In genomic region chr10:128745946-128746613, GRCm38 (mm10) we compare ENCODE assay signal across 9 mouse cellular contexts. TPM values are rescaled to one million over a fixed set of nuclear protein-coding genes. Genes with fewer than 3 reads are reported as not detected.
DNase-seq lines count a peak whose midpoint lies in the region; ATAC-seq and TF ChIP-seq lines count a peak whose summit lies in the region.
"Had no signal": no experiment of that assay in that cellular context is flagged by ENCODE, and none has a peak within 500 bp of the region (broad histone marks: within the 10 kb centered on the region; RNA-seq: fewer than 3 reads in every experiment).

No protein-coding gene starts in this region.

- H3K9ac ChIP-seq in liver, postnatal 0 days (replicated peaks), result no peak overlapping the region
- H3K9ac ChIP-seq in heart, embryonic 16.5 days (ENCODE audit: low read length), result no peak overlapping the region

- no peak for ATAC-seq in liver, postnatal 0 days
- peak; percentile 30; the same call in 1 of the 2 replicates for ATAC-seq in heart, embryonic 16.5 days (replicated peaks; ENCODE audit: extremely low read depth, insufficient read depth, low FRiP score)
- ATAC-seq in neutrophil, adult 5-6 weeks (ENCODE audit: extremely low read depth, insufficient number of reproducible peaks, low FRiP score, poor library complexity, severe bottlenecking), result peak; percentile 51
- ATAC-seq: hindbrain, postnatal 0 days had no signal

- no peak overlapping the region for H3K4me2 ChIP-seq in liver, postnatal 0 days (ENCODE audit: low read depth, low read length)
- no peak overlapping the region; the same call in 1 of the 2 replicates for H3K4me2 ChIP-seq in heart, embryonic 16.5 days (ENCODE audit: low read depth, low read length)

- peaks cover 31% of the 10 kb centered on the region for H3K4me1 ChIP-seq in liver, postnatal 0 days (ENCODE audit: insufficient read depth)
- H3K4me1 ChIP-seq in heart, embryonic 16.5 days (ENCODE audit: control insufficient read depth, insufficient read depth, low read length), result peaks cover 32% of the 10 kb centered on the region
- H3K4me1 ChIP-seq in hindbrain, embryonic 10.5 days (replicated peaks), result peaks cover 47% of the 10 kb centered on the region

- no peak for TF ChIP-seq EP300 in liver, postnatal 0 days (IDR thresholded peaks at IDR 0.05; ENCODE audit: low read depth)

- no peak overlapping the region for H3K4me3 ChIP-seq in liver, postnatal 0 days (ENCODE audit: low read depth, low read length)
- peak overlapping the region; percentile 16; the same call in 1 of the 2 replicates for H3K4me3 ChIP-seq in heart, embryonic 16.5 days (ENCODE audit: low read length)
- H3K4me3 ChIP-seq in hindbrain, embryonic 10.5 days, result no peak overlapping the region

- TF ChIP-seq CTCF in liver, postnatal 0 days (IDR thresholded peaks at IDR 0.05; ENCODE audit: low read depth), result no peak

- H3K9me3 ChIP-seq in liver, postnatal 0 days (ENCODE audit: low read length), result no peaks in the 10 kb centered on the region
- no peaks in the 10 kb centered on the region for H3K9me3 ChIP-seq in heart, embryonic 16.5 days (replicated peaks; ENCODE audit: control insufficient read depth, low read length)
- no peaks in the 10 kb centered on the region for H3K9me3 ChIP-seq in hindbrain, embryonic 10.5 days

- H3K27ac ChIP-seq in liver, postnatal 0 days (ENCODE audit: low read depth), result peak overlapping the region; percentile 91
- peak overlapping the region; percentile 69; the same call in 1 of the 2 replicates for H3K27ac ChIP-seq in heart, embryonic 16.5 days (ENCODE audit: low read length)
- no peak overlapping the region for H3K27ac ChIP-seq in hindbrain, embryonic 10.5 days
- H3K27ac ChIP-seq: hindbrain, postnatal 0 days had no signal

- peaks cover 6% of the 10 kb centered on the region; the same call in 1 of the 2 replicates for H3K27me3 ChIP-seq in liver, postnatal 0 days (ENCODE audit: insufficient read depth, low read length)
- no peaks in the 10 kb centered on the region for H3K27me3 ChIP-seq in heart, embryonic 16.5 days (ENCODE audit: control insufficient read depth, insufficient read depth, low read length)
- H3K27me3 ChIP-seq in hindbrain, embryonic 10.5 days (ENCODE audit: insufficient read depth, poor library complexity, severe bottlenecking), result peaks cover 56% of the 10 kb centered on the region

- DNase-seq in liver, postnatal 0 days, result peak; percentile 39
- no peak for DNase-seq in liver
- DNase-seq in thymus, postnatal 4 days, result peak; percentile 84
- DNase-seq in urinary bladder, adult 18-20 months (ENCODE audit: low spot score in 2 of 2), result no peak
- DNase-seq in hindbrain, embryonic 10.5 days (ENCODE audit: low spot score), result no peak
- no peak for DNase-seq in c-Kit-positive CD71-positive TER-119-positive erythroid progenitor cells, embryonic 14.5 days (ENCODE audit: low spot score)

- H3K36me3 ChIP-seq in liver, postnatal 0 days (replicated peaks; ENCODE audit: insufficient read depth, low read length), result no peaks in the 10 kb centered on the region
- no peaks in the 10 kb centered on the region for H3K36me3 ChIP-seq in heart, embryonic 16.5 days (ENCODE audit: control insufficient read depth, insufficient read depth)
- H3K36me3 ChIP-seq in hindbrain, embryonic 10.5 days, result no peaks in the 10 kb centered on the region; the same call in 1 of the 2 replicates

- 73% methylated on average over 10 of the region's 10 CpGs for WGBS in liver, postnatal 0 days (ENCODE audit: insufficient replicate concordance)
- WGBS in heart, embryonic 16.5 days, result 85% methylated on average over 10 of the region's 10 CpGs
- WGBS in hindbrain, embryonic 10.5 days, result 93% methylated on average over 10 of the region's 10 CpGs

RNA-seq across cellular contexts. Expression of gene Dgka, which starts 1.4 kb away (rescaled TPM):
- 2.5 and 2.9 TPM in 2 replicates for polyA plus RNA-seq in liver, postnatal 0 days (2015; fragmentation: Nextera tagmentation; extraction: Ambion mirVana)
- 9.5 and 12.3 TPM in 2 replicates for polyA plus RNA-seq in heart, embryonic 16.5 days (2015; fragmentation: Nextera tagmentation; extraction: Ambion mirVana)
- 264 and 290 TPM in 2 replicates for total RNA-seq in neutrophil, adult 5-6 weeks (2017)
- polyA plus RNA-seq in hindbrain, embryonic 10.5 days (2016; fragmentation: Nextera tagmentation; extraction: Ambion mirVana), result 4.1 and 4.4 TPM in 2 replicates

RNA-seq across cellular contexts. Expression of gene Pym1, which starts 1.6 kb away (rescaled TPM):
- polyA plus RNA-seq in liver, postnatal 0 days (2015; fragmentation: Nextera tagmentation; extraction: Ambion mirVana), result 14.9 and 17.8 TPM in 2 replicates
- polyA plus RNA-seq in heart, embryonic 16.5 days (2015; fragmentation: Nextera tagmentation; extraction: Ambion mirVana), result 18.5 and 20.3 TPM in 2 replicates
- total RNA-seq in neutrophil, adult 5-6 weeks (2017), result 56.3 and 57.8 TPM in 2 replicates
- polyA plus RNA-seq in hindbrain, embryonic 10.5 days (2016; fragmentation: Nextera tagmentation; extraction: Ambion mirVana), result 54.7 and 62.2 TPM in 2 replicates

RNA-seq across cellular contexts. Expression of gene Cdk2, which starts 41.2 kb away (rescaled TPM):
- polyA plus RNA-seq in liver, postnatal 0 days (2015; fragmentation: Nextera tagmentation; extraction: Ambion mirVana), result 29.8 and 34.7 TPM in 2 replicates
- 90.7 and 93.6 TPM in 2 replicates for polyA plus RNA-seq in heart, embryonic 16.5 days (2015; fragmentation: Nextera tagmentation; extraction: Ambion mirVana)
- 38.6 and 40.6 TPM in 2 replicates for total RNA-seq in neutrophil, adult 5-6 weeks (2017)
- polyA plus RNA-seq in hindbrain, embryonic 10.5 days (2016; fragmentation: Nextera tagmentation; extraction: Ambion mirVana), result 91.0 and 109 TPM in 2 replicates

RNA-seq across cellular contexts. Expression of gene Pmel, which starts 42.1 kb away (rescaled TPM):
- polyA plus RNA-seq in liver, postnatal 0 days (2015; fragmentation: Nextera tagmentation; extraction: Ambion mirVana), result 0.46 and 0.69 TPM in 2 replicates
- 1.7 and 2.8 TPM in 2 replicates for polyA plus RNA-seq in heart, embryonic 16.5 days (2015; fragmentation: Nextera tagmentation; extraction: Ambion mirVana)
- not detected in 2 replicates for total RNA-seq in neutrophil, adult 5-6 weeks (2017)
- polyA plus RNA-seq in hindbrain, embryonic 10.5 days (2016; fragmentation: Nextera tagmentation; extraction: Ambion mirVana), result 7.1 and 7.3 TPM in 2 replicates

RNA-seq across cellular contexts. Expression of gene Mmp19, which starts 44.6 kb away (rescaled TPM):
- 11.3 and 13.5 TPM in 2 replicates for polyA plus RNA-seq in liver, postnatal 0 days (2015; fragmentation: Nextera tagmentation; extraction: Ambion mirVana)
- 1.3 and 2.4 TPM in 2 replicates for polyA plus RNA-seq in heart, embryonic 16.5 days (2015; fragmentation: Nextera tagmentation; extraction: Ambion mirVana)
- 4.2 and 4.4 TPM in 2 replicates for total RNA-seq in neutrophil, adult 5-6 weeks (2017)
- 0.36 and 0.39 TPM in 2 replicates for polyA plus RNA-seq in hindbrain, embryonic 10.5 days (2016; fragmentation: Nextera tagmentation; extraction: Ambion mirVana)

Comparison
In these comparisons a context has a peak if more than half of its experiments do, and no peak if none do; other contexts are left out.
1. DNase-seq: peak in liver, postnatal 0 days (single experiment) and thymus, postnatal 4 days (single experiment); none in liver (single experiment), urinary bladder, adult 18-20 months (0 of 2), hindbrain, embryonic 10.5 days (single experiment) and c-Kit-positive CD71-positive TER-119-positive erythroid progenitor cells, embryonic 14.5 days (single experiment).